In genomic region chr14:93653986-93654757, GRCm38 (mm10) we compare ENCODE assay signal across 17 mouse cellular contexts.
"Had no signal": no experiment of that assay in that cellular context is flagged by ENCODE, and none has a peak within 500 bp of the region (broad histone marks: within the 10 kb centered on the region; RNA-seq: fewer than 3 reads in every experiment).

No protein-coding gene starts in this region.

- H3K4me2 ChIP-seq: limb, embryonic 12.5 days; lung, embryonic 15.5 days; midbrain, embryonic 12.5 days; neural tube, embryonic 13.5 days had no signal

- DNase-seq: kidney, adult 8-10 months; kidney, postnatal 25 days; layer of hippocampus, adult 9-11 months; liver; lung, postnatal 14 days; retina, postnatal 1 day; right cerebral cortex, postnatal 4 days; spleen, adult 18-20 months; thymus, adult 18-20 months; thymus, postnatal 25 days had no signal

- H3K9ac ChIP-seq: limb, embryonic 12.5 days; liver, embryonic 14.5 days; lung, embryonic 15.5 days; midbrain, embryonic 12.5 days; neural tube, embryonic 13.5 days had no signal

- ATAC-seq: midbrain, embryonic 16.5 days had no signal

- H3K36me3 ChIP-seq: limb, embryonic 12.5 days; lung, embryonic 15.5 days; midbrain, embryonic 12.5 days; neural tube, embryonic 13.5 days had no signal

- H3K4me3 ChIP-seq: limb, embryonic 12.5 days; lung, embryonic 15.5 days; midbrain, embryonic 12.5 days; neural tube, embryonic 13.5 days had no signal

- H3K9me3 ChIP-seq: limb, embryonic 12.5 days; lung, embryonic 15.5 days; midbrain, embryonic 12.5 days; neural tube, embryonic 13.5 days had no signal

- H3K4me1 ChIP-seq: limb, embryonic 12.5 days; lung, embryonic 15.5 days; midbrain, embryonic 12.5 days had no signal

- H3K27ac ChIP-seq: limb, embryonic 12.5 days; liver, embryonic 14.5 days; lung, embryonic 15.5 days; macrophage; midbrain, embryonic 12.5 days; neural tube, embryonic 13.5 days had no signal

- H3K27me3 ChIP-seq: limb, embryonic 12.5 days; lung, embryonic 15.5 days; midbrain, embryonic 12.5 days; neural tube, embryonic 13.5 days had no signal
